Mouse (Mus musculus) stomach, postnatal 0 days (tissue): ENCODE data around the gene Rgs3.

ENCODE experiments used
- CTCF ChIP-seq: IDR thresholded peaks from 2 replicates; pipeline ENCODE4 v1.5.1; 2016; ENCODE audit warnings: antibody characterized with exemption, low read depth, mild to moderate bottlenecking, moderate library complexity
- EP300 ChIP-seq: optimal IDR thresholded peaks from 2 replicates; pipeline ENCODE3; 2016; ENCODE audit warnings: antibody characterized with exemption

- no peak for TF ChIP-seq CTCF
- TF ChIP-seq EP300 = no peak
These were observed 132.0 kb downstream of the Rgs3 start for GRCm38 (mm10) chr4:62691625-62692024.
